Mouse (Mus musculus) cerebellum, postnatal 14 days (tissue): Measurements from ENCODE around the gene Dus1l.
"Not testable (repeated sequence)": the region's sequence is repeated elsewhere in the genome, so short reads cannot be mapped to it uniquely, and the experiment has no call there.

Experiments
- DNase-seq, 2 experiments: peaks; one replicate each; pipeline ENCODE4 v3.0.0; 2021; ENCODE audit warnings: mixed read lengths in 2 of 2

The Dus1l gene

GRCm38 (mm10) chr11:120818251-120818650 is 22.0 kb upstream of the Dus1l start:
- no peak for DNase-seq

DNA sequence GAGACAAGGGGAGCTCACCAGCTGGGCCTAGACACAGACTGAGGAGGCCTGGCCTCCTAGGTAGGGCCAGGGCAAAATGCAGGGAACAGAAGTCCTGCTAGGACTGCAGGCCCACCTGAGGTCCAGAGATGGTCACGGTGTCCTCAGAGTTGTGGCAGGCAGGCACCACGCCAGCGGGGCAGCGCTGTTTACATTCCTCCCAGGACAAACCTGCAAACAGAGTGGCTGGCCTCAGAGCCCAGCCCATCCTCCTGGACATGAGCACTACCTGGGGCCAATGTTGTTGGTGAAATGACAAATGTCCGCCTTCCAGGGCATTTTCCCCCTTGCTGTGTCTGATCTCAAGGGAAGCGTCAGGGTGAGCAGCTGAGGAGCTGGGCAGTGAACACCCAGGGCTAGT is 21.2 kb upstream of the Dus1l start:
- DNase-seq: no peak

GRCm38 (mm10) chr11:120812068-120812467 is 15.9 kb upstream of the Dus1l start:
- DNase-seq: no peak

- DNase-seq: no peak
Observed at GRCm38 (mm10) chr11:120808010-120808409, 11.8 kb upstream of the Dus1l start.

GRCm38 (mm10) chr11:120805375-120806298 is 9.4 kb upstream of the Dus1l start:
- no peak for DNase-seq

- no peak for DNase-seq
Observed at GRCm38 (mm10) chr11:120804769-120805168, 8.6 kb upstream of the Dus1l start.

GRCm38 (mm10) chr11:120804274-120804673 is 8.1 kb upstream of the Dus1l start:
- DNase-seq: no peak

DNA sequence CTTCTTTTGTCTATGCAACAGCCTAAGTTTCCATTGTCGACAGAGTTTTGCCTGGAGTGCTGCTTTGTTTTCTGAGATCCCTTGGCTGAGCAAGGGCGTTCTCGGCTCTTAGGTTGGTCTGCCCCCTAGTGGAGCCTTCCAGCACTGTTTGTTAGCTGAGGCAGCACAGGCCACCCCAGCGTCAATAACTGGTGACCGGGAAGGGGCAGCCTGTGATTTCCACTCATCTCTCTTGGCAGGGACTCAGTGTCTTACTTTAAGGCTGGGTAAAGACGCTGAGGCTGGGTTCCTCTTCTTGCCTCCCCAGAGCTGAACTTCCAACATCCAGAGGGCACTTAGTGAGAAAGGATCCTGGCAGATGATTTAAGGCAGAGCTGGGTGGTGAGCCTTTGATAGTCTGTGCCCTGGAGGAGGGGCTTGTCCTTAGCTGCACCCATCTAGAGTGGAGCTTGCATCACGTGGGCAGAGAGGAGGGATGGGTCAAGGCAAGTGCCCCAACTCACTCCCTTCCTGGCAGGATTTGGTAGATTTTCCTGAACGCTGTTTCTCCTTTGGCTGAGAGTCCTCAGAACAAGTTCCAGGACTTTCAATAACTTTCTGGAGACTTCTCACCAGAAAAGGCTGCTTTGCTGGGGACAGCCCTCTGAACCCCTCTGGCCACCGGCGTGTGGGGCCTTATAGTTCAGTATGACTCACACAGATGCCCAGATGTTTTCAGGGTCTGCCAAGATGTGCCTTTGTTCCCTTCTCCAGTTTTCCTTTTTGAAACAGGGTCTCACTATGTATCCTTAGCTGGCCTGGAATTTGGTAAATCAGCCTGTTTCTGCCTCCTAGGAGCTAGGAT is 4.1 kb upstream of the Dus1l start:
- peak; percentile 93 to 96 for DNase-seq

GRCm38 (mm10) chr11:120799316-120799890 is 3.2 kb upstream of the Dus1l start:
- no peak for DNase-seq

DNA sequence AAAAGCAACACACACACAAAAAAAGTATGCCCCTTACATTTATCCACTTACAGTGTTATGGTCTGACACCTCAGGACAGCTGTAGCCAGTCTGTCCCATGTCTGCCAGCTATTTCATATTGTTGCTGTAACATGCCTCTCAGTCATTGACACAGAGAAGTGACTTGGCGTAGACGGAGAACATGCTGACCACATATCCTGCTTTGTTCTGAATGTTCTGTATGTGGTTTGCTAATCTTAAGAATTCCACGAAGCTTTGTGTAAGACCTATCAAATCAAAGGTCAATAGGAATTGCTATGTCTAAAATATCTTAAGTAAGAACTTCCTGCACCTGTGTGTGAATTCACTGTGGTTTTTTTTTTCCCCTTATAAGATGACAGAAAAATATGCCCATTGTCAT is 2.0 kb upstream of the Dus1l start:
- DNase-seq: no peak

GRCm38 (mm10) chr11:120796614-120796946 is 377 bp upstream of the Dus1l start:
- DNase-seq: no peak

- DNase-seq: no peak
Observed at GRCm38 (mm10) chr11:120792652-120793051, 3.6 kb downstream of the Dus1l start.

- no peak for DNase-seq
Observed at GRCm38 (mm10) chr11:120789810-120790209, 6.4 kb downstream of the Dus1l start.

DNA sequence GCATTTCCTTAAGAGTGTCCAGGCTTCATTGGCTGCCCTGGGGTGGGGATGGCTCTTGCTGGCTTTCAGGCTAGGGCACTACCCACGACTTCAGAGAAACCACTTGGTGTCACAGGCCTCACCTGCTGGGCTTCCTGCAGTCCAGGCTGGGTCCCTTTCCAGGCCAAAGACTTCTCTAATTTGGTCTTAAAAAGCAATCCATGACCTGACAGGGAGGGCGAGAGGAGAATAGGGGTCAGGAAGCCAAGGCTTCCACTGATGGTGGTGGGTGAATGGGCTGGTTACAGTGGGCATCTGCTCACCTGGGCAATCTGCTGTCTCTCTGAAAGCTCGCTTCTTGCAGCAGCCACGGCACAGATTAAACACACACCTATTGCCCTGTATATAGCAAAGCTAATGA is 6.8 kb downstream of the Dus1l start:
- DNase-seq: no peak

- DNase-seq: not testable (repeated sequence)
Observed at GRCm38 (mm10) chr11:120788460-120788859, 7.7 kb downstream of the Dus1l start.

DNA sequence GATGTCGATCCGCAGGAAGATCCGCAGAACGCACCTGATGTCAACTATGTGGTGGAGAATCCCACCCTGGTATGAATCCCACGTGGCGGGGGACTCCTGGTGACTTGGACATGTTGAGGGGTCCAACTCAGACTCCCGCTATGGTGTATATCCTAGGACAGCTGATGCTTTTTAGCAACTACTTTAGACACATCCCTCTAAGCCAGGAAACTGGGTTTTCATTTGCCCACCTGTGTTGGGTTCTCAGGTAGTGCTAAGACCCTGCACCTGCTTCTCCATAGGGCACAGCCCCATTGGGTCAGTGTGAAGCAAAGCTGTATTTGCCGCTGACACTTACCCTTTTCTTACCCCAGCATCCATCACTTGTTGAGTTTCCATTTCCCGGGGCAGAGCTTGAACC is 11.1 kb downstream of the Dus1l start:
- DNase-seq: no peak

- DNase-seq: peak; percentile 87 to 88
Observed at GRCm38 (mm10) chr11:120784064-120784791, 12.0 kb downstream of the Dus1l start, which contains the start of the genes Rfng and Gps1. Rfng (minus strand) TSS chr11:120784207. Gps1 (plus strand) TSS chr11:120784272.

GRCm38 (mm10) chr11:120783426-120784063 is 12.7 kb downstream of the Dus1l start:
- DNase-seq: peak in 1 of 2 experiments; percentile 58

DNA sequence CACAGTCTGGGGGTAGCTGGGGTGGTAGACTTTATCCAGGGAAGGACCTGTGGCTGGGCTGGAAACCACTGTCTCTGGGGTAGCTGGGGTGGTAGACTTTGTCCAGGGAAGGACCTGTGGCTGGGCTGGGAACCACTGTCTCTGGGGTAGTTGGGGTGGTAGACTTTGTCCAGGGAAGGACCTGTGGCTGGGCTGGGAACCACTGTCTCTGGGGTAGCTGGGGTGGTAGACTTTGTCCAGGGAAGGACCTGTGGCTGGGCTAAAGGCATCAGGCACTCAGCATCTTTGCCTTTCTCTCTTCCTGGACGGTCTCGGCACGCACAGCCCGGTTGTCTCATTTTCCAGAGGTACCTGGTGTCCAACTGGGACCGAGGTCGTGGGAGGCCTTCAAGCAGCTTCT is 14.8 kb downstream of the Dus1l start:
- DNase-seq: not testable (repeated sequence)

DNA sequence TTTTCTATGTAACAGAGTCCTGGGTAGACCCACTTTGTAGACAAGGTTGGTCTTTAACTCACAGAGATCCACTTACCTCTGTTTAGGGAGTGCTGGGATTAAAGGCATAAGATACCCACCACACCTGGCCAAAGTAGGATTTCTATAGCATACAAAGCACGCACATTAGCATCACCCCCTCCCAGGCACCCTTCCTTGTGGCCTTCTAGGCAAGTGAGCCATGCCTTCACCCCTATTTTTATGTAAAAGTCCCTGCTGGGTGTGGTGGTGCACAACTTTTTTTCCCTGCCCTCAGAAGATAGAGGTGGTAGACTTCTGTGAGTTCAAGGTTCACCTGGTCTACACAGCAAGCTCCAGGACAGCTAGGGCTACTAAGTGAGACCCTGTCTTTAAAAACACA is 16.3 kb downstream of the Dus1l start:
- DNase-seq: no peak

- no peak for DNase-seq
Observed at GRCm38 (mm10) chr11:120777123-120777522, 19.1 kb downstream of the Dus1l start.
